Mouse (Mus musculus) hindlimb bud, embryonic 11.5 days (tissue): ENCODE results near the gene Slc7a8.

ENCODE experiments used
- DNase-seq: peaks from one replicate; pipeline ENCODE4 v3.0.0-alpha.2; 2012; ENCODE audit warnings: low read depth, low spot score; ENCODE audit errors: extremely low spot score

Gene Slc7a8

DNA sequence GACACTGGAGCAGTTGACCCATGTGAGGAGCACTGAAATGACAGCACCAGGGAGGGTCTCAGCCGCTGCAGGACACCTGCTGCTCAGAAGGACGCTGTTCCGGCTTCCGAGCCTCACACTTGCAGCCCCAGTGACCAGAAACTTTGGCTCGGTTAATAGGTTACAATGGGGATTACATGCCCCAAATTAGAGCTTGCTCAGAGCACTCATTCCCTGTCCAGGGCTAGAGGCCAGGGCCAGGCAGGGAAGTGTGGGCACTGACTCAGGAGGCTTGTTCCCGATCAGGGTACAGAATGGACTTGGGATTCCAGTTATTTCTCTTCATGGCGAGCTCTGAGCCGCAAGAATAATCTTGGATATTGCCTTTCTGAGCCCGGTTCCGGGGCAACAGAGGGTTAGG is 44.1 kb downstream of the Slc7a8 start:
- no peak for DNase-seq

DNA sequence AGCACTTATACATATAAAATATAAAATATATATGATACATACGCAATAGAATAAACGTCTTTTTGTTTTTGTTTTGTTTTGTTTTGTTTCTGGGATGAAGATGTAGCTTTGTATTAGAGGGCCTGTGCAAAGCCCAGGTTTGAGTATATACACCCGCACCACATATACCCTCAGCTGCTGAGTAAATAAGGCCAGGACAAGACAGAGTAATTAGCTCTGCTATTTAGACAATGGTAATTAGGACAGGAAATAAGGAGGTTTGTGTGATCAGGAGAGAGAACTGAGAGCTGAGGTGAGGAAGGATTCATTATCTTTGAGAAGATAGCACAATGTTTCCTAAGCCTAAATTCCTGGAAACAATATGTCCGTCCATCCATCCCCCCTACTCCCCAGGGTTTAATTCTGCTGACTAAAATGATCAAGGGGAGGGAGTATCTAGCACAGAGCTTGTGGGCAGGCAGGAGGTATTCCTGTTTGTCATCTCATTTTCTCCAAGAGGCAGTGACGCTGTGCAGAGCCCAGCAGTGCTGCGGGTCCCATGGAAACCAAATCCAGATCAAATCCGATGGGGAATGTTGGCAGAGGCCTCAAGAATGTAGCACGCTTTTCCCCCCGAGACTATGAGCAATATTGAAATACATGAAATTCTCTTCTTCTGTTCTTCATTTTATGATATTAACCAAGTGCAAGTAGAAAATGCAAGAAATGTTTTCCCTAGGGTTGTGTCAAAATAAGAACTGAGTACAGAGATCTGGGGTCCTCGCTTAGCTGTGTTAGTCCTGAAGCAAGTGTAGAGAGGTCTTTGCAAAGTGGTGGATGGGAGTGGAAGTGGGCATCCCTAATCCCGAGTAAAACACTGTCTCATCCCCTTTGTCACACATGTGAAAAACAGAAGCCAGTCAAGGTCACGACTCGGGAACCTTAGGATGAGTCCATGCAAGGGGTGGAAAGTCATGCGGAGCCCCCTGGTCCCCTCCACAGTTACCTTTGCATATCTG is 44.9 kb downstream of the Slc7a8 start:
- DNase-seq = no peak

DNA sequence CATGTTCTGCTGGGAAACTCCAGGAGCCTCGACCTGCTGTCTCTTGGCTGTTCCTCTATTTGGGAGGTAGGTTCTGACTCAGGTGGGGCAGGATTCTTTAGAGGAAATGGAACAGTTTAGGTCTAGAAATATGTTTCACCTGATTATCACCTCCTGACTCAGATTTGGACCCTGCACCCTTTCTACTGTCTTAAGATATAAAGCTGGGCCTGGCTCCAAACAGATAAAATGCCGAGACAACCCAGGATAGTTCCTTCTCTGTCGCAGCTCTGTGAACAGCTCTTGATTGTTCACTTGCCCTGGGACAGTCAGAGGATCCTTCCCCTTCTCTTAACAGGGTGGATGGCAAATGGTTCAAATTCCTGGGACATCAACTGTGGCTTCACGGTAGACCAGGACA is 46.5 kb downstream of the Slc7a8 start:
- no peak for DNase-seq

GRCm38 (mm10) chr14:54734004-54734403 is 47.7 kb downstream of the Slc7a8 start:
- DNase-seq = no peak

DNA sequence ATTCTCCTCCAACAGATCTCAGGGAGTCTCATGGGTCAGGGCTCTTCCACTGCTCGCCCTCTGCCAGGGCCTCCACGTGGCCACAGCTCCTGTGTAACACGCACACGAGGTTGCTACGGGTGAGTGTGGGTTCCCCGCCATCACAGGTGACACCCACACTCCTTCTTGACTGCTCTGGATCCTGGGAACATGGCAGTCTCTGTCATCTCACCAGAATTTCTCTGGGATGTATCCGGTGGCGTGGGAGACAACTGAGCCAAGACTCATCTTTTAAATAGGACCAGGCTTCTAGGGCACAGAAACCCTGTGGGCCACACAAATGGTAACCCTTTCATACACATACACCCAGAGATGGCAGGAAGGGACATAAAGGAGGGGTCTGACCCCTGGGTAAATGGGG is 49.5 kb downstream of the Slc7a8 start:
- no peak for DNase-seq

DNA sequence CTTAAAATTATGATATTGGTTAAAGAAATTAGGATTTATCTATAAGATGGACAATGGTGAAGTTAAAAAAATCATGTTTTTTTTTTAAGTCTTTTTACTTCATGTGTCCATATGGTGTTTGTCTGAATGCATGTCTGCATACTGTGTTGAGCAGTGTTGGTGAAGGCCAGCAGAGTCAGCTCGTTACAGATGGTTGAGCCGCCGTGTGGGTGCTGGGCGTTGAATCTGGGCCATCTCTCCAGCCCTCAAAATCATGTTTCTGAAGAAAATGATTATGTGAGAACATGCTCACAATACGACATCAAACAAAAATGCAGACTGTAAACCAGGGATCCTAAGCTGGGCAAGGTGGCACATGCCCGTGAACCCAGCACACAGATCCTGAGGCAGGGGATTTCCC is 51.4 kb downstream of the Slc7a8 start:
- DNase-seq = no peak

- no peak for DNase-seq
Measured at GRCm38 (mm10) chr14:54728823-54729653, 52.7 kb downstream of the Slc7a8 start.

DNA sequence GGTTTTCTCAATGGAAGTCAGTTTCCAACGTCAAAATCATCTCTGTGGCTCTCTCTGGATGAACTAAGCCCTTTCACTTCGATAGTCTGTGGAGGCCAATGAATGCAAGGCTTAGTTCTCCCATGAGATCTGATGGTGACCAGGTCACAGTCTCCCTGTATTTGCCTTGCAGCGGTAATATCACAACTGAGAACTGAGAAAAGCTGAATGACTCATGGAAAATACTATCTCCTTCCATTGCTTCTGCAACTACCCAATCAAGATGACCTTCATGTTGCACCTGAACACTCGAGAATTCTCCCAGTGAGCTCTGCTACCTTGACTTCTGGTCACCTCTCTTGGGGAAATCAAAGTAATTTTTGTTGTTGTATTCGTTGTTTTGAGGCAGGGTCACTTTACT is 54.2 kb downstream of the Slc7a8 start:
- no peak for DNase-seq

DNA sequence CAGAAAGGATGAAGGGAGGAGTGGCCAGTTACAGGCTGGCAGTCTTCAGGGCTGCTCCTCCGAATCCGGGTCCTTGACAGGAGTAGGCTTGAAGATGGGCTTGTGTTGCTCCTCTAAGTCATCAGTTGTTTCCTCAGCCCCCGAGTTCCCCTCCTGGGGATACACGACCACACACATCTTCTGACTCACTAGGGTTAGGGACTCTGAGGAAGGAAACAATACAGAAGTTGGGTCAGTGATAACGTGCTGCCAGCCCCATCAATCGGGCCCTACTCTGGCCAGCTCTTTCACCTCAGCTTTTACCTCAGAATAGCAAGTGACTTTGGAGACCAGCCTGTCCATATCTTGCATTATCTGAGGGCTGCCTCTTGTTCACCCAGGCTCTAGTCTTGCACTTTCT is 57.7 kb downstream of the Slc7a8 start:
- no peak for DNase-seq

- DNase-seq = no peak
Measured at GRCm38 (mm10) chr14:54721711-54722110, 60.0 kb downstream of the Slc7a8 start.

- DNase-seq = no peak
Measured at GRCm38 (mm10) chr14:54720654-54721350, 60.9 kb downstream of the Slc7a8 start.

GRCm38 (mm10) chr14:54720041-54720440 is 61.7 kb downstream of the Slc7a8 start:
- no peak for DNase-seq

DNA sequence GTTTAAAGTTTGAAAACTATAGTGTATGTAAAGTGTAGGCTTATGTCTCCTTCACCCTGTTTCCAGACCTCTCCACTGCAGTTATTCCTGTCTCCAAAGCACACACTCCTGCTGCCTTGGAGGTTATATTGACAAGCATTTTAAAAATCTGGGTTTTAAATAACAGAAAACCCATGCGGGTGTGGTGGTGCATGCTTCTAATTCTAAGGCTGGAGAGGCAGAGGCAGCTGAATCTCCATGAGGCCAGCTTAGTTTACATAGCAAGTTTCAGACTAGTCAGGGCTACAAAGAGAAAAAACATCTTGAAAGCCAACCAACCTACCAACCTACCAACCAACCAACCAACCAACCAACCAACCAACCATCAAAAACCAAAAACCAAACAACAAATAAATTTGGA is 66.3 kb downstream of the Slc7a8 start:
- no peak for DNase-seq

DNA sequence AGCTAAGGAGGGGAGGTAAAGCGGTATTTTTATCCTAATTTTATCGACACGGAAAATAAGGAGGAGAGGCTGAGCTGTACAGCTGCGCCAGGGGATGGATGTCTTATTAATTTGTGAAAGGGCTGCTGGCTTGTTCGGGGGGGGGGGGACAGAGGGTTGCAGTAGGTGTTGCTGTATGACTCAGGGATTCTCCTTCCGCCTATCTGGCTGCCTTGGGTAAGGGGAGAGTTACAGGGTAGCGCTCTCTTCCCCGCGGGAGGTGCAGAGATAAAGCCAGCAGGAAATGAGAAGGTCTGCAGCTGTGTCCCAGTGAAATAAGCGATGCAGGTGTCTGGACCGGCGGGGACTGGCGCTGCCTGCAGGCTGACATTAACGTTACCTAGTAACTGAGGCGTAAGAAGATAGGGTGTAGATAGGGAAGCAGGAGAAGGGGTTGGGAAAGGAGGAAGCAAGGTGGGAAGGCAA is 67.1 kb downstream of the Slc7a8 start:
- no peak for DNase-seq

- DNase-seq = peak; percentile 95
Measured at GRCm38 (mm10) chr14:54714121-54714520, 67.6 kb downstream of the Slc7a8 start.

DNA sequence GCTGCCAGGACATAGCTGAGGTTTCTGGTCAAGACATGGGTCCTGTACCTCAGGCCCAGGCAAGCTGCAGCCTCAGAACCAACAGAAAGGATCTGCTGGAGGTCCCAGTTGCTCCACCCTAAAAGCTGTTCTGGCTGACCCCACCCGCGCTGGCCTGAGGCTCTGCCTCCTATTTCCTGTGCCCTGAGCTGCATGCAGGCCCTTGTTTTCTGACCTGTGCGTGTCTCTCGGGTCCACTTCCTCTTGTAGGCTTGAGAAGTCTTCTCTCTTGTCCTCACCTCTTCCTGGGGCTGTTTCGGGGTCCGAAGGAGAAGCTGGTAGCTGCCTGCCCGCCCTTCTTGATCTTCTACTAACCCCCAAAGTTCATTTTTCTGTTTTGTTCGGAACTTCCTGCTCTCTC is 68.9 kb downstream of the Slc7a8 start:
- no peak for DNase-seq

GRCm38 (mm10) chr14:54712074-54712473 is 69.7 kb downstream of the Slc7a8 start, which contains the start of gene Cebpe:
TSS of gene Cebpe (minus strand) at chr14:54712174.
- DNase-seq = no peak

GRCm38 (mm10) chr14:54709054-54709453 is 72.7 kb downstream of the Slc7a8 start:
- DNase-seq = no peak

DNA sequence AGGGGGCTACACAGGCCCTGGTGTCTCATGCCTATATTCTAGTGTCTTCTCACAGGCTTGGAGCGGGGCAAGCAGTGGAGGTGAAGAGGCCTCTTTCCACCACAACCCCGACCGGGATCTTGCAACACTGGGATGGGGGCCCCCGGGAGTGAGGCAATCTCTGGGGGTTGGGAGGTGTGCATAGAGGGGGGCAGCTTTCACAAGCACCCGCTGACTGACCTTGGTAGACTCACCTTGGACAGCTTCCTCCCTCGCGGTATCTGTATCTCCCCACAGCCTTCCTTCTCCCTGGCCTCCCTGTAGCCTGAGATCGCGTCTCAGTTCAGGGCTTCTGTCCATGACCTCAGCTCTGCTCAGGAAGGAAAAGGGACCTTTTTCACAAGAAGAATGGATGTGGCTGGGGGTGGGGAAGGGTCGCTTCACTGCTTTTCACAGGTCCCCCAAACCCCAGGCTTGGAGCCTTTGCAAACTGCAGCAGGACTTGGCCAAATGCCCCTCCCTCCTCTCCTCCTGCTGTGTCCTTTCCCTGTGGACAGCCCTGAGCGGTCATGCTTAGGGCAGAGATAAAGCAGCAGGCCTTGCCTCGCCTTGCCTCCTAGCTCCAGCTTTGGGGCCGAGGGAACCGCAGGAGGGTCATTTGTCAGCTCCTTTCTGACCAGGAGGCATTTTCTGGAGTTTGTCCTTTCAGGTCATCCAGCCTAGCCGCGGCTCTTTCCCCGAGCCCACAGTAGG is 75.0 kb downstream of the Slc7a8 start:
- no peak for DNase-seq

GRCm38 (mm10) chr14:54705844-54706243 is 75.9 kb downstream of the Slc7a8 start:
- DNase-seq = no peak
